Mouse (Mus musculus): ENCODE measurements around the gene Gm10642. TPM values are rescaled to one million over a fixed set of nuclear protein-coding genes. Genes with fewer than 3 reads are reported as not detected.
A peak's percentile ranks its signal among the peaks of the same experiment; 100 is the strongest.

Gm10642 gene
- polyA plus RNA-seq, 1 experiment = 1.3 TPM

GRCm38 (mm10) chr9:70671772-70672579, 15.9 kb downstream of the Gm10642 start:
- no peak for DNase-seq (ENCODE audit: extremely low spot score in 1 of 2, low spot score in 1 of 2)

DNA sequence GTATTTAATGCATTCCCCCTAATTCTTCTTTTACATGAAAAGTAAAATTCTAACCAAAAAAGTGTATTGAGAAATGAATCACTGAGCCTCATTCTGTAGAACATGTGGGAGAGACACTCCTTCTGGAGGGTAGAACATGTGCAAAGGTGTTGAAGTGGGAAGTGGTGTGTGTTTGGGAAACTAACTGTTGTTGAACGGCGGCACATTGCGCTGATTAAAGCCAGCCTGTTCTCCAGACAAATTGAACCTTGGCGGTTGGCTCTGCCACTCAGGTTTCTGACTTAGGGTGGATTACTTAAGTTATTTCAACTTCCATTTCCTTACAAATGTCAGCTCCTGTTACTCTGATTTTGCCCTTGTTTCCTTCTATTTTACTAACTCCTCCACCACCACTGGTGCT, 17.6 kb downstream of the Gm10642 start:
- peak in 1 of 2 experiments; percentile 28 for DNase-seq (ENCODE audit: extremely low spot score in 1 of 2, low spot score in 1 of 2)

- no peak for DNase-seq (ENCODE audit: extremely low spot score in 1 of 2, low spot score in 1 of 2)
These were observed 19.1 kb downstream of the Gm10642 start for GRCm38 (mm10) chr9:70675117-70675516.

DNA sequence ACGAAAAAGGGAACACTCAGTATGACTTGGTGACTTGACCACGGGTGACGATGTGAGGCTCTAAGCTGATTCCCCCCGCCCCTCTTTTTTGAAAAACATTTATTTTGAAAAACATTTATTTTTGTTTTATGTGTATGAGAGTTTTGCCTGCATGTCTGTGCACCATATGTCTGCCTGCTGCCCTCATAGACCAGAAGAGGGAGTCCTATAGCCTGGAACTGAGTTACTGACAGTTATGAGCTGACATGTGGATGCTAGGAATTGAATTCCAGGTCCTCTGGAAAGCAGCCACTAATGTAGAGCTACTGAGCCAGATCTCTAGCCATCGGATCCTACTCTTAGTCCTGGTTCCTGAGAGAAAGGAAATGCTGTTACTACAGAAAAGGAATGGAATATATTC, 19.9 kb downstream of the Gm10642 start:
- DNase-seq (ENCODE audit: extremely low spot score in 1 of 2, low spot score in 1 of 2) = no peak

DNA sequence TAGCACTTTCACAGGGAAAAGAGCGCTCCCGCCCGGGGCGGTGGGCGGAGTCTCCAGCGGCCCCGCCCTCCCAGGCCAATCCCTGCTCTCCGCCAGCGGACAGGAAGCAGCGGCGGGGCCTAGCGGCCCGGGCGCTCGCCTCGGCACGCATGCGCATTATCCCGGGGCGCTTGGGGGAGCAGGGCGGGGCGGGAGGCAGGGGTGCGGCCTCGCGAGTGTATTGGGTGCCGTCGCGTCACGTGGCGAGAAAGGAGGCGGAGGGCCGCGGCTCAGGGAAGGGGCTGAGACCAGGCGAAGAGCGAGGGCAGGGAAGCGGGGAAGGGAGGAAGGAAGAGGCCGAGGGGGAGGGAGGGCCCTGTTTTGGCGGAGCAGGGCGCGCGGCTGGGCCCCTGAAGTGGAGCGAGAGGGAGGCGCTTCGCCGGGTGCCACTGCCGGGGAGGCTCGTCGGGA, 22.7 kb downstream of the Gm10642 start, which contains the start of gene Adam10:
Adam10 (plus strand) TSS at position 316 of the 450 bp plus-strand sequence.
- peak; percentile 93 to 98 for DNase-seq (ENCODE audit: extremely low spot score in 1 of 2, low spot score in 1 of 2)

- peak in 1 of 2 experiments; percentile 22 for DNase-seq (ENCODE audit: extremely low spot score in 1 of 2, low spot score in 1 of 2)
These were observed 23.4 kb downstream of the Gm10642 start for GRCm38 (mm10) chr9:70679132-70680091.

GRCm38 (mm10) chr9:70682202-70682601, 26.2 kb downstream of the Gm10642 start:
- no peak for DNase-seq (ENCODE audit: extremely low spot score in 1 of 2, low spot score in 1 of 2)

GRCm38 (mm10) chr9:70688301-70688968, 32.4 kb downstream of the Gm10642 start:
- DNase-seq (ENCODE audit: extremely low spot score in 1 of 2, low spot score in 1 of 2) = no peak

DNA sequence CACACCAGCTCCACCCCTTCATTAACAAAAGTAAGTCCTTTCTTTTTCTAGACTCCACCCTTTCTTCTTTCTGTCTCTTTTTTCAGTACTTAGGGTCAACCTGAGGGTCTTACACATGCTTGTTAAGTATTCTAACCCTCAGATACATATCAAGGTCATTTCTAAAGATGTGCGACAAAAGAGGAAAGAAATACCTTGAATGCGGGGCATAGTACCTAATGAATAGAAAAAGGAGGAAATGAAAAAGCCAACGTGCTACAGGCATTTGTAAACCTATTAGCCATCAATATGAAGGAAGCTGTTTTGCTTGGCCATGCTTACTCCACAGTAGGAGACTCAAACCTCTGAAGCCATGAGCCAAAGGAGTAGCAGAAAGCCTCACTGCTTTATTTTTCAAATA, 33.9 kb downstream of the Gm10642 start:
- DNase-seq (ENCODE audit: extremely low spot score in 1 of 2, low spot score in 1 of 2) = no peak

DNA sequence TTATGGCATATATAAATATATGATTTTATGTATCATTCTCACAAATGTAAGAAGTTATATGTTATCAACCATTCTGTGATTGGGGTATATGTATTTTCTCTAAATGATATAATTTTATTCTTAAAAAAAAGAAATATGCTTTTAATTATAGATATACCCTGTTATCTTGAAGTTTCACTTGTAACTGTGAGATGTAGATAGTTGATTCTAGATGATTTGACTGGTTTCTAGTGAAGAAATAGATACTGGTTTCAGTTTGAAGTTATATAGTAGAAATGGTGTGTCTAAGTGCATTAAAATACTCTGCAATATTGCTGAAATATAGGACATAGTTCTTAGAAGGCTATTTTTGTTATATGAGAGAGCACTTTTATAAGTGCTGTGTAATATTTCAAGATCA, 34.5 kb downstream of the Gm10642 start:
- DNase-seq (ENCODE audit: extremely low spot score in 1 of 2, low spot score in 1 of 2) = no peak

GRCm38 (mm10) chr9:70691772-70692693, 36.0 kb downstream of the Gm10642 start:
- no peak for DNase-seq (ENCODE audit: extremely low spot score in 1 of 2, low spot score in 1 of 2)

- no peak for DNase-seq (ENCODE audit: extremely low spot score in 1 of 2, low spot score in 1 of 2)
These were observed 39.7 kb downstream of the Gm10642 start for GRCm38 (mm10) chr9:70695723-70696122.

GRCm38 (mm10) chr9:70698090-70698489, 42.0 kb downstream of the Gm10642 start:
- no peak for DNase-seq (ENCODE audit: extremely low spot score in 1 of 2, low spot score in 1 of 2)

DNA sequence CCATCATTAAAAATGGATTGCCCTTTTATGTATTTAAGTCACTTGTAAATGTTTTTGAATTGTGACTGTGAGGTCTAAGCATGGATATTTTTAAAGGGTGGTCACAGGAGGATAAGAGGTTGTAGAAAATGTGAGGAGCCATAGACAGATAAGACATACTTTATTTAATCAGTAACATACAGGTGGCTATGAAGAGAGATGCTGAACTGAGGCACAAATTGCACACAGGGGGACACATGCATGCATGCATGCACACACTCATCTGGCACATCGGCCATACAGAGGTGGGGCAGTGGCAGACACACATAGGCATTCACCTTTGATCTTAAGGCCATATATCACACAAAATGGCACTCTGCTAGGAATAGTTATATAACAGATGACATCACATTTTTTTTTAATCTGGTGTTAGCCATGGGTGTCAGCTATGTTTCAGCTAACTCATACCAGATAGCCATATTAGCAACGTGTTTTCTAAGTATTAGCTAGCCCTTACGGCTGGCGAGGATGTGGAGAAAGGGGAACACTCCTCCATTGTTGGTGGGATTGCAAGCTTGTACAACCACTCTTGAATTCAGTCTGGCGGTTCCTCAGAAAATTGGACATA, 47.6 kb downstream of the Gm10642 start:
- no peak for DNase-seq (ENCODE audit: extremely low spot score in 1 of 2, low spot score in 1 of 2)

- DNase-seq (ENCODE audit: extremely low spot score in 1 of 2, low spot score in 1 of 2) = no peak
These were observed 50.4 kb downstream of the Gm10642 start for GRCm38 (mm10) chr9:70706444-70706843.
